Mouse (Mus musculus) cortical plate, adult 2 months (tissue): Measurements from ENCODE around the gene Edn3. TPM values are rescaled to one million over a fixed set of nuclear protein-coding genes. Genes with fewer than 3 reads are reported as not detected.

ENCODE experiments used
- H3K27ac ChIP-seq: fragments of 200-500 bp; 2 replicates; pipeline ENCODE4 v1.5.1; 2012; ENCODE audit warnings: low read length, control low read depth, inconsistent platforms; ENCODE audit not compliant: insufficient read depth
- H3K4me1 ChIP-seq: fragments of 200-500 bp; 2 replicates; pipeline ENCODE4 v1.6.1; 2011; ENCODE audit warnings: low read length; ENCODE audit not compliant: control insufficient read depth, insufficient read depth
- H3K4me3 ChIP-seq: fragments of 200-500 bp; 2 replicates; pipeline ENCODE4 v1.5.1; 2011; ENCODE audit warnings: mild to moderate bottlenecking, low read length, control low read depth; ENCODE audit not compliant: insufficient read depth
- CTCF ChIP-seq: fragments of 200-500 bp; IDR thresholded peaks from 2 replicates; pipeline ENCODE4 v1.5.1; 2011; ENCODE audit warnings: mild to moderate bottlenecking, control low read depth, low read length; ENCODE audit not compliant: insufficient read depth; ENCODE audit errors: extremely low read depth
- POLR2A ChIP-seq: fragments of 200-500 bp; IDR thresholded peaks from 2 replicates; pipeline ENCODE4 v1.6.1; 2011; ENCODE audit warnings: mild to moderate bottlenecking, low read length, control low read depth; ENCODE audit not compliant: insufficient read depth; ENCODE audit errors: extremely low read depth
- polyA plus RNA-seq: library from polyadenylated mRNA; depleted of rRNA; stranded (reverse); fragments of >200 nt; gene quantifications from 2 replicates; pipeline ENCODE4 v1.2.3, GENCODE M21; 2012; rRNA removed

The Edn3 gene
- polyA plus RNA-seq, 1 experiment = 6.8 TPM

GRCm38 (mm10) chr2:174827829-174828228 is 67.4 kb downstream of the Edn3 start:
- Histone ChIP-seq H3K4me1 (no peaks in the 10 kb centered on the region), H3K4me3 (no peak overlapping the region), H3K27ac (no peak overlapping the region)
- TF ChIP-seq CTCF = no peak
- no peak for TF ChIP-seq POLR2A

DNA sequence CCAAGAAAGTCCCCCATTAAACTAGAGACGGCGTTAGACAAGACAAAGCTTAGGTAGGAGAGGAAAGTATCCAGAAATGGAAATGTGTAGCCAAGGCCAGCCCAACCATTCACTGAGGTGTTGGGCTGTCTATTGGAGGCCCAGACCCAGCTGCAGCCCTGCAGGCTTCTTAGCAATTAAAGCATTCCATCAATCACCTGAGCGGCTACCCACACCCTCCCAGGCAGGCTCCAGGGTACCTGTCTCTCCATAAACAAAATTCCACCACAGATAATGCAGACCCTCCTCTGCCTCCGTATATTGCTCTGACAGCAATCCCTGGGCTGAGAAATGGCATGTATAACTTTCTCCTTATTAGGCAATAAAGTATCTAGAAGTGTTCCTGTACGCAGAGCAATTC is 73.2 kb downstream of the Edn3 start:
- no peak for TF ChIP-seq CTCF
- TF ChIP-seq POLR2A = no peak
- no peak overlapping the region for H3K27ac ChIP-seq
- no peak overlapping the region for H3K4me3 ChIP-seq
- no peaks in the 10 kb centered on the region for H3K4me1 ChIP-seq

Other genes with a start within 250 kb of the Edn3 start
- gene Zfp831, start 117.1 kb upstream of the Edn3 start, polyA plus RNA-seq = 5.8 and 6.4 TPM in 2 replicates
- gene Gm14444, start 249.6 kb downstream of the Edn3 start, polyA plus RNA-seq = 0.76 and 0.92 TPM in 2 replicates